Mouse (Mus musculus) granulocyte monocyte progenitor cell, adult 5-6 weeks (primary cell): Measurements from ENCODE around the gene Nxn. TPM values are rescaled to one million over a fixed set of nuclear protein-coding genes. Genes with fewer than 3 reads are reported as not detected.

Experiments
- ATAC-seq: replicated peaks from 2 replicates; pipeline ENCODE4 v1.8.0; 2016; ENCODE audit warnings: mild to moderate bottlenecking, moderate TSS enrichment, inconsistent platforms; ENCODE audit not compliant: poor library complexity, severe bottlenecking
- total RNA-seq, 2 experiments: library from RNA; stranded (forward) in 1 of 2; stranded (reverse) in 1 of 2; fragments of 200-712, 200-1000 nt in 1 of 2; fragments of >200 nt in 1 of 2; fragmentation: Nextera tagmentation in 1 of 2; gene quantifications; 2 replicates each; pipeline ENCODE4 v1.2.3; 2014 to 2017

Gene Nxn
- total RNA-seq, 2 experiments from 2014 or later: 25.5 to 32.3 TPM

- no peak for ATAC-seq
Measured at GRCm38 (mm10) chr11:76405113-76405512, 6.2 kb upstream of the Nxn start.

GRCm38 (mm10) chr11:76401398-76401797 is 2.5 kb upstream of the Nxn start:
- no peak for ATAC-seq

GRCm38 (mm10) chr11:76399587-76400330 is 819 bp upstream of the Nxn start:
- ATAC-seq: peak; percentile 13; the same call in 1 of the 2 replicates

- peak; percentile 15 for ATAC-seq
Measured at GRCm38 (mm10) chr11:76398312-76398797, 585 bp downstream of the Nxn start.

- ATAC-seq: peak; percentile 54
Measured at GRCm38 (mm10) chr11:76397650-76398311, 1.2 kb downstream of the Nxn start.

- ATAC-seq: no peak
Measured at GRCm38 (mm10) chr11:76392996-76393395, 5.9 kb downstream of the Nxn start.

- ATAC-seq: no peak
Measured at GRCm38 (mm10) chr11:76392532-76392931, 6.4 kb downstream of the Nxn start.

GRCm38 (mm10) chr11:76388711-76389110 is 10.2 kb downstream of the Nxn start:
- ATAC-seq: no peak

- ATAC-seq: no peak
Measured at GRCm38 (mm10) chr11:76387097-76387496, 11.8 kb downstream of the Nxn start.

- no peak for ATAC-seq
Measured at GRCm38 (mm10) chr11:76385746-76386145, 13.2 kb downstream of the Nxn start.

- no peak for ATAC-seq
Measured at GRCm38 (mm10) chr11:76385017-76385416, 13.9 kb downstream of the Nxn start.

GRCm38 (mm10) chr11:76384307-76384706 is 14.6 kb downstream of the Nxn start:
- ATAC-seq: no peak

- ATAC-seq: no peak
Measured at GRCm38 (mm10) chr11:76382711-76383324, 16.1 kb downstream of the Nxn start.

- ATAC-seq: no peak
Measured at GRCm38 (mm10) chr11:76381201-76381885, 17.6 kb downstream of the Nxn start.

- ATAC-seq: no peak
Measured at GRCm38 (mm10) chr11:76379921-76380544, 18.9 kb downstream of the Nxn start.

GRCm38 (mm10) chr11:76376425-76376824 is 22.5 kb downstream of the Nxn start:
- no peak for ATAC-seq

- ATAC-seq: no peak
Measured at GRCm38 (mm10) chr11:76374491-76375185, 24.3 kb downstream of the Nxn start.

GRCm38 (mm10) chr11:76372534-76372933 is 26.4 kb downstream of the Nxn start:
- ATAC-seq: no peak

GRCm38 (mm10) chr11:76372120-76372519 is 26.8 kb downstream of the Nxn start:
- no peak for ATAC-seq

GRCm38 (mm10) chr11:76370491-76370890 is 28.4 kb downstream of the Nxn start:
- no peak for ATAC-seq
